Mouse (Mus musculus) MEL (cell line): ENCODE measurements around the gene Abcg1. TPM values are rescaled to one million over a fixed set of nuclear protein-coding genes. Genes with fewer than 3 reads are reported as not detected.

Source experiments
- DNase-seq: peaks from one replicate; pipeline ENCODE4 v3.0.0; 2011; ENCODE audit warnings: low read depth, low spot score
- H3K27ac ChIP-seq: 2 replicates; pipeline ENCODE4 v1.5.1; 2012; ENCODE audit warnings: low read depth, mild to moderate bottlenecking, control low read depth, low read length, moderate library complexity; ENCODE audit not compliant: control insufficient read depth
- H3K27me3 ChIP-seq, 2 experiments: fragments of 150-350 bp in 1 of 2; sonication (generic) in 1 of 2; 2 replicates each; pipeline ENCODE4 v1.6.1; 2012; ENCODE audit warnings: low read length in 2 of 2, mild to moderate bottlenecking in 2 of 2, improper control_type of control experiment in 1 of 2, moderate library complexity in 1 of 2; ENCODE audit not compliant: insufficient read depth in 2 of 2, control insufficient read depth in 1 of 2
- H3K36me3 ChIP-seq, 2 experiments: 2 replicates each; pipeline ENCODE4 v1.6.1; 2012 to 2014; ENCODE audit warnings: low read length in 2 of 2, improper control_type of control experiment in 1 of 2, inconsistent platforms in 1 of 2, mild to moderate bottlenecking in 1 of 2; ENCODE audit not compliant: insufficient read depth in 2 of 2, control insufficient read depth in 1 of 2
- H3K4me1 ChIP-seq, 2 experiments: fragments of 150-350 bp in 1 of 2; sonication (generic) in 1 of 2; 2 replicates each; pipeline ENCODE4 v1.6.1; 2012; ENCODE audit warnings: low read length in 2 of 2, improper control_type of control experiment in 1 of 2, mild to moderate bottlenecking in 1 of 2; ENCODE audit not compliant: insufficient read depth in 2 of 2, control insufficient read depth in 1 of 2
- H3K4me3 ChIP-seq, 2 experiments: fragments of 150-350 bp in 1 of 2; sonication (generic) in 1 of 2; 2 replicates each; pipeline ENCODE4 v1.5.1; 2012; ENCODE audit warnings: low read depth in 2 of 2, low read length in 2 of 2, mild to moderate bottlenecking in 2 of 2, moderate library complexity in 2 of 2, control low read depth in 1 of 2, improper control_type of control experiment in 1 of 2; ENCODE audit not compliant: control insufficient read depth in 1 of 2, insufficient read depth in 1 of 2
- H3K79me2 ChIP-seq: 2 replicates; pipeline ENCODE4 v1.6.1; 2012; ENCODE audit warnings: mild to moderate bottlenecking, low read length, moderate library complexity; ENCODE audit not compliant: control insufficient read depth, poor library complexity, insufficient read depth
- H3K9ac ChIP-seq: 2 replicates; pipeline ENCODE4 v1.6.1; 2012; ENCODE audit warnings: low read depth, mild to moderate bottlenecking, control low read depth, low read length, moderate library complexity; ENCODE audit not compliant: control insufficient read depth, poor library complexity, severe bottlenecking
- H3K9me3 ChIP-seq: fragments of 150-350 bp; sonication (generic); replicated peaks from 2 replicates; pipeline ENCODE4 v1.6.1; 2012; ENCODE audit warnings: mild to moderate bottlenecking, low read length, improper control_type of control experiment, moderate library complexity; ENCODE audit not compliant: insufficient read depth
- CHD2 ChIP-seq: IDR thresholded peaks from 2 replicates; pipeline ENCODE4 v1.6.1; 2011; ENCODE audit warnings: low read length, improper control_type of control experiment
- CTCF ChIP-seq, 3 experiments: IDR thresholded peaks in 2 of 3; conservative IDR thresholded peaks in 1 of 3; 2 replicates each; pipeline ENCODE4 v1.5.1; 2011 to 2012; ENCODE audit warnings: low read length in 3 of 3, low read depth in 2 of 3, mild to moderate bottlenecking in 2 of 3, improper control_type of control experiment in 1 of 3, inconsistent platforms in 1 of 3, mixed read lengths in 1 of 3, moderate library complexity in 1 of 3; ENCODE audit not compliant: control insufficient read depth in 1 of 3, insufficient read depth in 1 of 3, poor library complexity in 1 of 3, severe bottlenecking in 1 of 3
- ELF1 ChIP-seq: IDR thresholded peaks from 2 replicates; pipeline ENCODE4 v1.6.1; 2014; ENCODE audit warnings: low read depth, mild to moderate bottlenecking, inconsistent platforms, low read length, improper control_type of control experiment, moderate library complexity
- GABPA ChIP-seq: IDR thresholded peaks from 2 replicates; pipeline ENCODE4 v1.6.1; 2012; ENCODE audit warnings: low read depth, mild to moderate bottlenecking, inconsistent platforms, low read length, improper control_type of control experiment, moderate library complexity
- HCFC1 ChIP-seq: IDR thresholded peaks from 2 replicates; pipeline ENCODE4 v1.6.1; 2012; ENCODE audit warnings: low read depth, mild to moderate bottlenecking, inconsistent platforms, low read length, improper control_type of control experiment, moderate library complexity
- JUND ChIP-seq: IDR thresholded peaks from 2 replicates; pipeline ENCODE4 v1.6.1; 2011; ENCODE audit warnings: low read depth, mild to moderate bottlenecking, improper control_type of control experiment, low read length
- MAFK ChIP-seq: IDR thresholded peaks from 2 replicates; pipeline ENCODE4 v1.6.1; 2011; ENCODE audit warnings: low read depth, mild to moderate bottlenecking, low read length, improper control_type of control experiment, borderline replicate concordance
- MAX ChIP-seq: IDR thresholded peaks from 2 replicates; pipeline ENCODE4 v1.6.1; 2011; ENCODE audit warnings: low read length, improper control_type of control experiment
- MAZ ChIP-seq: IDR thresholded peaks from 2 replicates; pipeline ENCODE4 v1.6.1; 2012; ENCODE audit warnings: low read depth, mild to moderate bottlenecking, inconsistent platforms, low read length, improper control_type of control experiment
- MEF2A ChIP-seq: IDR thresholded peaks from 2 replicates; pipeline ENCODE4 v1.6.1; 2014; ENCODE audit warnings: low read depth, mild to moderate bottlenecking, inconsistent platforms, low read length, improper control_type of control experiment; ENCODE audit not compliant: poor library complexity, insufficient replicate concordance, severe bottlenecking; ENCODE audit errors: extremely low read depth
- MYB ChIP-seq: IDR thresholded peaks from 2 replicates; pipeline ENCODE4 v1.6.1; 2011; ENCODE audit warnings: mild to moderate bottlenecking, low read depth, low read length, improper control_type of control experiment
- NRF1 ChIP-seq: IDR thresholded peaks from 2 replicates; pipeline ENCODE4 v1.6.1; 2014; ENCODE audit warnings: low read depth, mild to moderate bottlenecking, inconsistent platforms, low read length, improper control_type of control experiment, moderate library complexity; ENCODE audit not compliant: poor library complexity, insufficient read depth, severe bottlenecking
- POLR2A ChIP-seq, 2 experiments: IDR thresholded peaks; 2 replicates each; pipeline ENCODE4 v1.6.1; 2011 to 2012; ENCODE audit warnings: low read length in 2 of 2, mild to moderate bottlenecking in 2 of 2, control low read depth in 1 of 2, improper control_type of control experiment in 1 of 2, low read depth in 1 of 2, moderate library complexity in 1 of 2; ENCODE audit not compliant: control insufficient read depth in 1 of 2, insufficient read depth in 1 of 2, poor library complexity in 1 of 2
- RAD21 ChIP-seq: IDR thresholded peaks from 2 replicates; pipeline ENCODE4 v1.6.1; 2011; ENCODE audit warnings: mild to moderate bottlenecking, low read depth, low read length, improper control_type of control experiment
- SMC3 ChIP-seq: IDR thresholded peaks from 2 replicates; pipeline ENCODE4 v1.6.1; 2011; ENCODE audit warnings: low read depth, low read length, improper control_type of control experiment
- TAL1 ChIP-seq: IDR thresholded peaks from 2 replicates; pipeline ENCODE4 v1.6.1; 2012; ENCODE audit warnings: mild to moderate bottlenecking, inconsistent platforms, low read length, moderate library complexity, mixed read lengths
- TBP ChIP-seq: IDR thresholded peaks from 2 replicates; pipeline ENCODE4 v1.8.0; 2011; ENCODE audit warnings: low read depth, low read length, improper control_type of control experiment
- USF2 ChIP-seq, 2 experiments: IDR thresholded peaks; 2 replicates each; pipeline ENCODE4 v1.6.1; 2011 to 2012; ENCODE audit warnings: improper control_type of control experiment in 2 of 2, low read length in 2 of 2, borderline replicate concordance in 1 of 2, inconsistent platforms in 1 of 2, low read depth in 1 of 2, mild to moderate bottlenecking in 1 of 2; ENCODE audit not compliant: insufficient read depth in 1 of 2
- ZC3H11A ChIP-seq: IDR thresholded peaks from 2 replicates; pipeline ENCODE4 v1.6.1; 2012; ENCODE audit warnings: low read depth, mild to moderate bottlenecking, inconsistent platforms, low read length, improper control_type of control experiment
- ZMIZ1 ChIP-seq: IDR thresholded peaks from 2 replicates; pipeline ENCODE4 v1.6.1; 2012; ENCODE audit warnings: low read depth, mild to moderate bottlenecking, inconsistent platforms, low read length, improper control_type of control experiment, moderate library complexity
- ZNF384 ChIP-seq: IDR thresholded peaks from 2 replicates; pipeline ENCODE4 v1.6.1; 2012; ENCODE audit warnings: low read depth, mild to moderate bottlenecking, inconsistent platforms, low read length, improper control_type of control experiment
- polyA plus RNA-seq, 2 experiments: library from polyadenylated mRNA; stranded (reverse) in 1 of 2; unstranded in 1 of 2; fragments of >175 nt in 1 of 2; fragments of >200 nt in 1 of 2; gene quantifications; 2 replicates each; pipeline versions ENCODE4 v1.2.1 to v1.2.4; 2012; ENCODE audit warnings: low replicate concordance in 2 of 2, low read depth in 1 of 2; ENCODE audit not compliant: insufficient read length in 2 of 2, insufficient read depth in 1 of 2, missing spikeins in 1 of 2
- total RNA-seq: library from RNA; depleted of rRNA; stranded (reverse); fragments of 300-350 nt; gene quantifications from 2 replicates; pipeline ENCODE4 v1.2.3, GENCODE M21; 2012

Abcg1 gene
- total and polyA plus RNA-seq, 3 experiments, result 11.6 to 18.0 TPM; not detected in 1

- Histone ChIP-seq H3K9ac (no peak overlapping the region), H3K4me1 (peaks cover 0 to 6% of the 10 kb centered on the region in 2 experiments; a peak in 2 of 4 replicates), H3K9me3 (no peaks in the 10 kb centered on the region), H3K79me2 (no peaks in the 10 kb centered on the region), H3K4me3 (no peak overlapping the region)
- TF ChIP-seq RAD21 (peak; percentile 86), POLR2A (IDR thresholded peaks at IDR 0.05; ENCODE audit: control insufficient read depth in 1 of 2, insufficient read depth in 1 of 2, low read depth in 1 of 2, low read length in 2 of 2, poor library complexity in 1 of 2) (no peak), ELF1 (no peak), CTCF (IDR thresholded peaks at IDR 0.05 in 2 of 3, conservative IDR thresholded peaks at IDR 0.05 in 1 of 3; ENCODE audit: control insufficient read depth in 1 of 3, insufficient read depth in 1 of 3, low read depth in 2 of 3, low read length in 3 of 3, poor library complexity in 1 of 3, severe bottlenecking in 1 of 3) (peak; percentile 91 to 94 (median 93)), SMC3 (peak; percentile 94), ZC3H11A (peak; percentile 83), TBP (peak; percentile 77), JUND (0 out of 2 replicates have a peak, but pooled peaks have one; percentile 55), MAZ (no peak)
- TF ChIP-seq, all 39 proteins: peak for 6
- DNase-seq, result peak; percentile 78
- Histone ChIP-seq H3K27ac (no peak overlapping the region), H3K27me3 (no peaks in the 10 kb centered on the region), H3K36me3 (no peaks in the 10 kb centered on the region)
These were observed 38.0 kb upstream of the Abcg1 start for GRCm38 (mm10) chr17:31019505-31019904.

- Histone ChIP-seq H3K9me3 (no peaks in the 10 kb centered on the region), H3K27me3 (no peaks in the 10 kb centered on the region), H3K79me2 (no peaks in the 10 kb centered on the region), H3K4me1 (peaks cover 0 to 6% of the 10 kb centered on the region in 2 experiments; a peak in 2 of 4 replicates), H3K4me3 (no peak overlapping the region), H3K36me3 (no peaks in the 10 kb centered on the region), H3K9ac (no peak overlapping the region), H3K27ac (no peak overlapping the region)
- no peak for DNase-seq
- no peak for TF ChIP-seq MEF2A
- no peak for TF ChIP-seq CHD2
- no peak for TF ChIP-seq ZMIZ1
- TF ChIP-seq NRF1, result no peak
- TF ChIP-seq ZNF384, result no peak
- TF ChIP-seq MAFK, result no peak
- no peak for TF ChIP-seq RAD21
- TF ChIP-seq MAX, result no peak
- no peak for TF ChIP-seq GABPA
- no peak for TF ChIP-seq TAL1
- TF ChIP-seq MAZ, result no peak
- TF ChIP-seq HCFC1, result no peak
- TF ChIP-seq MYB, result no peak
- TF ChIP-seq TBP, result no peak
- no peak for TF ChIP-seq USF2 (IDR thresholded peaks at IDR 0.05; ENCODE audit: borderline replicate concordance in 1 of 2, insufficient read depth in 1 of 2, low read depth in 1 of 2, low read length in 2 of 2)
These were observed 37.4 kb upstream of the Abcg1 start for GRCm38 (mm10) chr17:31020078-31020477.
